Mouse (Mus musculus) cortical plate, adult 2 months (tissue): ENCODE results near the gene Hic2. TPM values are rescaled to one million over a fixed set of nuclear protein-coding genes. Genes with fewer than 3 reads are reported as not detected.
"Not testable (repeated sequence)": the region's sequence is repeated elsewhere in the genome, so short reads cannot be mapped to it uniquely, and the experiment has no call there.

Experiments
- H3K27ac ChIP-seq: fragments of 200-500 bp; 2 replicates; pipeline ENCODE4 v1.5.1; 2012; ENCODE audit warnings: low read length, control low read depth, inconsistent platforms; ENCODE audit not compliant: insufficient read depth
- H3K4me1 ChIP-seq: fragments of 200-500 bp; 2 replicates; pipeline ENCODE4 v1.6.1; 2011; ENCODE audit warnings: low read length; ENCODE audit not compliant: control insufficient read depth, insufficient read depth
- H3K4me3 ChIP-seq: fragments of 200-500 bp; 2 replicates; pipeline ENCODE4 v1.5.1; 2011; ENCODE audit warnings: mild to moderate bottlenecking, low read length, control low read depth; ENCODE audit not compliant: insufficient read depth
- CTCF ChIP-seq: fragments of 200-500 bp; IDR thresholded peaks from 2 replicates; pipeline ENCODE4 v1.5.1; 2011; ENCODE audit warnings: mild to moderate bottlenecking, control low read depth, low read length; ENCODE audit not compliant: insufficient read depth; ENCODE audit errors: extremely low read depth
- POLR2A ChIP-seq: fragments of 200-500 bp; IDR thresholded peaks from 2 replicates; pipeline ENCODE4 v1.6.1; 2011; ENCODE audit warnings: mild to moderate bottlenecking, low read length, control low read depth; ENCODE audit not compliant: insufficient read depth; ENCODE audit errors: extremely low read depth
- polyA plus RNA-seq: library from polyadenylated mRNA; depleted of rRNA; stranded (reverse); fragments of >200 nt; gene quantifications from 2 replicates; pipeline ENCODE4 v1.2.3, GENCODE M21; 2012

The Hic2 gene
- polyA plus RNA-seq, 1 experiment = 5.7 TPM

DNA sequence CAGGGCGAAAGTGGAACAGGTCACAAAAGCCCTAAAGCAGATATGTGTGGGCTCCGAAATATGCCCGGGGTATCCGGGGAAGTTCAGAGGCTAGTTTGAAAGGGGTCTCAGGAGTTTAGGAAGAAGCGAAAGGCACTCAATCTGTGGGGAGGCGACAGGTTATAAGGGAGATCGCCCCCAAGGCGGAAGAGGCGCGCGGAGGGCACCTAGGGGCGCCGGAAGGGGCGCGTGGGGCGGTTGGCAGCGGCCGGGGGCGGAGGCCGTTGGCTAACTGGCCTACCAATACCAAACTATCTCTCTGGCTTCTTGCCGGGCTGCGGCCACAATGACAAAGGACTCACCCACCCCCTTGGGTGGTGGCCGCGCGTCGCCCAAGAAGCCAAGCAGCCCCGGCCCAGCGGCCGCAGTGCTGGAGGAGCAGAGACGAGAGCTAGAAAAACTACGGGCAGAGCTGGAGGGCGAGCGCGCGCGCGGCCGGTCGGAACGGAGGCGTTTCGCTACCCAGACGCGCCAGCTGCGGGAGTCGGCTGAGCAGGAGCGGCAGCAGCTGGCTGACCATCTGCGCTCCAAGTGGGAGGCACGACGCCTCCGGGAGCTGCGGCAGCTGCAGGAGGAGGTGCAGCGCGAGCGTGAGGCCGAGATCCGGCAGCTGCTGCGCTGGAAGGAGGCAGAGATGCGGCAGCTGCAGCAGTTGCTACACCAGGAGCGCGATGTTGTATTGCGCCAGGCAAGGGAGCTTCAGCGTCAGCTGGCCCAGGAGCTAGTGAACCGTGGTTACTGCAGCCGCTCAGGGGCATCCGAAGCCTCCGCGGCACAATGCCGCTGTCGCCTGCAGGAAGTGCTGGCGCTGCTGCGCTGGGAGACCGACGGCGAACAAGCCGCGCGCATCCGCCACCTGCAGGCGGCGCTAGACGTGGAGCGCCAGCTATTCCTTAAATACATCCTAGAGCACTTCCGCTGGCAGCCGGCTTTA is 24.7 kb upstream of the Hic2 start, which contains the start of gene Rimbp3:
Gene Rimbp3 (plus strand): TSS at position 215 of the 973 bp plus-strand sequence.
- TF ChIP-seq CTCF (peak; percentile 56), POLR2A (peak; percentile 51; the same call in 1 of the 2 replicates)
- H3K27ac ChIP-seq = no peak within 1 kb of the TSS
- H3K4me3 ChIP-seq = peak within 1 kb of the TSS; percentile 38
- H3K4me1 ChIP-seq = no peaks in the 10 kb centered on the region

DNA sequence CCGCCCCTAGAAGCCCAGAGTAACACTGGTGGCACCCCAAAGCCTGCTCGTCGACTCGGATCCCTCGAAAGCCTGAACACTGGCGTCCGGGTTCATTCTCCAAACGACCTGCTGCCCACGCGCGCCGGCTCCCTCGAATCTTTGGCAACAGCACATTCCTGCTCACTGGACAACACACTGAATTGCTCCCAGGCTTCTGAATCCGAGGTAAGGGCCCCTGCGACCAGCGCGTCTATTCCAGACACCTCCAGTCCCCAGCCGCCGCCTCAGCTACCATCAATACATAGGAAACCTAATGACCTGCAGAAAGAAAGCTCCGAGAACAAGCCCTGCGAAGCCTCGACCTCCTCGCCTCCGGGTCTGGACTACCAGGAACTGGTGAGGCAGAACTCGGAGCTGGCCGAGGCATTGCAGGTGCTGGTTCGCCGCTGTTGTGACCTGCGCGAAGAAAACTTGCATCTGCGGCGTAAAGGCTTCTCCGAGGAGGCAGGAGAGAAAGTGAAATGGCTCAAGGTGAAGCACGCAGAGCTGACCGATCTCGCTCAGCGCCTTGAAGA is 23.9 kb upstream of the Hic2 start:
- H3K4me1 ChIP-seq = no peaks in the 10 kb centered on the region
- TF ChIP-seq POLR2A (no peak), CTCF (no peak)
- no peak overlapping the region for H3K27ac ChIP-seq
- H3K4me3 ChIP-seq = peak overlapping the region; percentile 38

DNA sequence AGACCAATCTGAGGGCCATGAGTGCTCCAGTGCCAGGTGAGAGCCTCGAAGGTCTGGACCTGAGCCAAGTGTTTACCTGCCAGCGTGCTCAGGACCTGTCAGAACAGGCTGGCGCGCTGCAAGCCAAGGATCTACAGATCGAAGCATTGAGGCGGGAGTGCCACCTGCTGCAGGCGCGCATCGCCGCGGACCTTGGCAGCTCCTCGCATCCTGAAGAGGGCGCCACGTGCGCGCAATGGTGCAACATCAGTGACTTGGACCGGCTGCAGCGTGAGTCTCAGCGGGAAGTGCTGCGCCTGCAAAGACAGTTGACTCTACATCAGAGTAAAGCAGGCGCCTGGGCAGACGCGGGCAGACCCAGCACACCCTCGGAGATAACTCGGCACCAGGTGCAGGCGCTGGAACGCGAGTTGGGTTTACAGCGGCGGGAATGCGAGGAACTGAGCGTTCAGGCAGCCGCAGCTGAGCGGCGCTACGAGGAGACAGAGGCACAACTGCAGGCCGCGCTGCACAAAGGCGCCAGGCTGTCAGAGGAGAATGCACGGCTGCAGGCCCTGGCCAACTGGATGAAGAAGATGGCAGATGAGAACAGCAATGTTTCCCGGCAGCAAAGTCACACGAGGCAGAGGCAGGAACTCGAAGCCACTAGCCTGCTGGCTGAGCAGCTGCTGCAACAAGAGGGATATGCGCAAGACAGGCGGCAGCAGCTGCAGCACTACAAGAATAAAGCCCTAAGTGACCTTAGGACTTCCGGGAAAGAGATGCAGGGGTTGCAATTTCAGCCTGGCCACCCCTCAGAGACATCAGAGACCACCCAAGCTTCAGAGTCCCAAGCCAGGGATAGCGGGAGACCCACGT is 23.2 kb upstream of the Hic2 start:
- Histone ChIP-seq H3K27ac (no peak overlapping the region), H3K4me3 (peak overlapping the region; percentile 38; the same call in 1 of the 2 replicates), H3K4me1 (no peaks in the 10 kb centered on the region)
- TF ChIP-seq CTCF (peak; percentile 68), POLR2A (no peak)

DNA sequence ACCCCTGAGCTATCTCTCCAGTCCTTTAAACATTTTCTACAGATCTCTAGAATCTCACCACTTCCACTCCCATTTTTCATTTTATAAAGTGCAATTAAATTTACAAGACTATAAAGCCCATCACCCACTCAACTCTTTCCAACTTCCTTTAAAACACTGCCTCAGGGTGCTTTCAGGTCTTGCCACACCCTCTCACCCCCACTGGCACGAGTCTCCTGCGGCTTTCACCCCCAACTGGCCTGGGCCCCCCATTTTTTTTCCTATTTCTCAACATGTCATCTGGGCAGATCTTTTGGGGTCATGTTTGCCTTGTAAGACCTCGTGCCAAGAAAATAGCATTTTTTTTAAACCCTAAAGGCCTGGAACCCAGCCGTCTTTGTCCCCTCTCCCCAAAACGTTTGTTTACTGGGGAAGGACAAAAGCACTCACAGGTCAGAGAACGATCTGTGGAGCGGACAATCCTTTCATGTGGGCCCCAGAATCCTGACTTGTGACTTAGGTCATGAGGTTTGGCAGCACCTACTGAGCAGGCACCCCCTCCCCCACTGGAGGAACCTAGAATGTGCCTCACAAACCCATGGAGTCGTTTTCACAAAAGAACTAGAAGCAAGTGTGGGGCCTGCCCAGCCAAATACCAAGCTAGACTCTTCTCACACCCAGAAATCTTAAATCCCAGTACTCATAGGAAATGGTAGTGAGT is 16.3 kb upstream of the Hic2 start:
- TF ChIP-seq CTCF (no peak), POLR2A (no peak)
- Histone ChIP-seq H3K27ac (no peak overlapping the region), H3K4me1 (no peaks in the 10 kb centered on the region), H3K4me3 (no peak overlapping the region)

DNA sequence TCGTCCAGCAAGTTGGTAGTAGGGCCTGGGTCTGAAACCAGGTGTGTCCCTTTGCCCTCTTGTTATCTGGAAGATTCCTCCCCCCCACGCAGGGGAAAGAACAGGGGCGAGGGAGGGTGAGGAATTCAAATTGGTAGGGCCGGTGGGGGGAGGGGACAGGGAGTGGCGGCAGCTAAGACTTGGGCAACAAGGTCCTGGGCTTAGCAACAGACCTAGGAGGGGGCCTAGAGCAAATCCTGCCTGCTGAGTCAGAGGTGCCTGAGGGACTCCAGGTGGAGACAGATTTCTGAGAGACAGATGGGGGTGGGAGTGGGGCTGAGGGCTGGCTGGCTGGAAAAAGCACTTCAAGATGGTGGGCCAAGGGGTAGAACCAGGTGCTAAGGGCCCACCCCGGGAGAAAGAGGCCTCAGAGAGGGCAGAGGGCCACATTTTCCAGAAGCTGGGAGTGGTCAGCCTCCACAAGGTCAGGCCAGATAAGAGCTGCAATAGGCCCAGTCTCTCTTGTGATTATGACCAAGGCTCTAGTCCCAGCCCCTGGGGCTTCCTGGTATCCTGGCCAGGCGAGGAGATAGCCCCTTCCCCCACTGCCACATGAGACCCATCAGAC is 13.1 kb upstream of the Hic2 start:
- TF ChIP-seq POLR2A = no peak
- no peak for TF ChIP-seq CTCF
- H3K4me1 ChIP-seq = no peaks in the 10 kb centered on the region
- H3K4me3 ChIP-seq = no peak overlapping the region
- H3K27ac ChIP-seq = no peak overlapping the region

DNA sequence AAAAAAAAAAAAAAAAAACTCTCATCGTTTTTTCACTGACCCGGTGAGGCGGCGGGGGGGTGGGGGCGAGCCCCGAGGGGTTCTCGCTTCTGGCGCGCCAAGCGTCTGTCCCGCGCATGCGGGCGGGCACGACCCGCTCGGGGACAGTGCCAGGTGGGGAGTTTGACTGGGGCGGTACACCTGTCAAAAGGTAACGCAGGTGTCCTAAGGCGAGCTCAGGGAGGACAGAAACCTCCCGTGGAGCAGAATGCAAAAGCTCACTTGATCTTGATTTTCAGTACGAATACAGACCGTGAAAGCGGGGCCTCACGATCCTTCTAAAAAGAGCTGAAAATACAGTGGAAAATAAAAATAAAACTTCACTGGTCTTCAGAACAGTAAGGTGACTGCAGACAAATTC is 11.2 kb upstream of the Hic2 start:
- no peak overlapping the region for H3K27ac ChIP-seq
- no peaks in the 10 kb centered on the region for H3K4me1 ChIP-seq
- H3K4me3 ChIP-seq = no peak overlapping the region
- no peak for TF ChIP-seq POLR2A
- TF ChIP-seq CTCF = no peak

DNA sequence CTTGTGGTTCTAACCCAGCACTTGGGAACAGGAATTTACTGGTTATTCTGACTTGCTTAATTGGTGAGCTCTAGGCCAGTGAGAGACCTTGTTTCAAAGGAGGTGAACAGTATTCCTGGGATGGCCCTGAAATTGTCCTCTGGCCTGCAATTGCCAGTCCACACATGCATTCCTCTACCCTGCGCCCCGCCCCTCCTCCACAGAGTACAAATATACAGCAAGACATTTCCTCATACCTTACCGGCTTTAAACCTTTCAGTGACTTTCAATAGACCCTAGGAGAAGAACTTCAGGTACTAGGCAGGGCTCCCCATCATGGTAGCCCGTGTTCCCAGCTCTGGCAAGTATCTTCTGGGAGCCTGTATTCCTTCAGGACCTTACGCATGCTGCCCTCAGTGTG is 7.8 kb upstream of the Hic2 start:
- Histone ChIP-seq H3K4me3 (no peak overlapping the region), H3K4me1 (no peaks in the 10 kb centered on the region), H3K27ac (no peak overlapping the region)
- TF ChIP-seq POLR2A (no peak), CTCF (no peak)

DNA sequence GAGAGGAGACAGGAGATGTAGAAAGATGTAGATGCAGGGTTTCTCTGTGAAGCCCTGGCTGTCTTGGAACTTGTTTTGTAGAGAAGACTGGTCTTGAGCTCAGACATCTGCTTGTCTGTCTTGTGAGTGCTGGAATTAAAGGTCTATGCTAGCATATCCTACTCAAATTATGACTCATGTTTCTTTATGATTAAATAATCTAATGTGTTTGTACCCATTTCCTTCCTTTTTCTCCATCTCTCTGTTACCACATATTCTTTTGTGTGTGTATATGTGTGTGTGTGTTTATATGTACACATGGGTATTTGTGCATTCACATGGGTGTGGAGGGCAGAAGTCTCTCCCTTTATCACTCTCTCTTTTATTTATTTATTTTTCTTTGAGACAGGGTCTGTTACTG is 6.9 kb upstream of the Hic2 start:
- Histone ChIP-seq H3K4me1 (no peaks in the 10 kb centered on the region), H3K4me3 (no peak overlapping the region), H3K27ac (no peak overlapping the region)
- TF ChIP-seq POLR2A (no peak), CTCF (no peak)

DNA sequence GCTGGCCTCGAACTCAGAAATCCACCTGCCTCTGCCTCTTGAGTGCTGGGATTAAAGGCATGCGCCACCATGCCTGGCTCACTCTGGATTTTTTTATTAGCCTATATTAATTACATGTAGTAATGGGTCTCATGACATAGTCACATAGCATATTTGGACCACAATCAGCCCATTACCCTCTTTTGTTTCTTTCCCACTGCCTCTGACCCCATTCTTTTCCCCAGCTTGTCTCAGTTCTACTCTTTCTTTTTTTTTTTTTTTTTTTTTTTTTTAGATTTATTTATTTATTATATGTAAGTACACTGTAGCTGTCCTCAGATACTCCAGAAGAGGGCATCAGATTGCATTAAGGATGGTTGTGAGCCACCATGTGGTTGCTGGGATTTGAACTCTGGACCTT is 1.8 kb upstream of the Hic2 start:
- H3K4me3 ChIP-seq, H3K27ac ChIP-seq, H3K4me1 ChIP-seq: not testable (repeated sequence)
